Mouse (Mus musculus): ENCODE data around the gene Polg2.
"Not testable (repeated sequence)": the region's sequence is repeated elsewhere in the genome, so short reads cannot be mapped to it uniquely, and the experiment has no call there.

Gene Polg2

GRCm38 (mm10) chr11:106789649-106790048 lies 10.3 kb upstream of the Polg2 start:
- no peak for DNase-seq (ENCODE audit: low spot score in 2 of 2)

- DNase-seq (ENCODE audit: low spot score in 2 of 2) = peak; percentile 91 to 97
Measured at GRCm38 (mm10) chr11:106788775-106789459, 9.6 kb upstream of the Polg2 start, which contains the start of the genes Ddx5 and Cep95. Gene Ddx5, minus strand, starts transcription at chr11:106789185. Gene Cep95, plus strand, starts transcription at chr11:106789252.

GRCm38 (mm10) chr11:106788026-106788774 lies 8.9 kb upstream of the Polg2 start:
- DNase-seq (ENCODE audit: low spot score in 2 of 2) = peak; percentile 94 to 95

DNA sequence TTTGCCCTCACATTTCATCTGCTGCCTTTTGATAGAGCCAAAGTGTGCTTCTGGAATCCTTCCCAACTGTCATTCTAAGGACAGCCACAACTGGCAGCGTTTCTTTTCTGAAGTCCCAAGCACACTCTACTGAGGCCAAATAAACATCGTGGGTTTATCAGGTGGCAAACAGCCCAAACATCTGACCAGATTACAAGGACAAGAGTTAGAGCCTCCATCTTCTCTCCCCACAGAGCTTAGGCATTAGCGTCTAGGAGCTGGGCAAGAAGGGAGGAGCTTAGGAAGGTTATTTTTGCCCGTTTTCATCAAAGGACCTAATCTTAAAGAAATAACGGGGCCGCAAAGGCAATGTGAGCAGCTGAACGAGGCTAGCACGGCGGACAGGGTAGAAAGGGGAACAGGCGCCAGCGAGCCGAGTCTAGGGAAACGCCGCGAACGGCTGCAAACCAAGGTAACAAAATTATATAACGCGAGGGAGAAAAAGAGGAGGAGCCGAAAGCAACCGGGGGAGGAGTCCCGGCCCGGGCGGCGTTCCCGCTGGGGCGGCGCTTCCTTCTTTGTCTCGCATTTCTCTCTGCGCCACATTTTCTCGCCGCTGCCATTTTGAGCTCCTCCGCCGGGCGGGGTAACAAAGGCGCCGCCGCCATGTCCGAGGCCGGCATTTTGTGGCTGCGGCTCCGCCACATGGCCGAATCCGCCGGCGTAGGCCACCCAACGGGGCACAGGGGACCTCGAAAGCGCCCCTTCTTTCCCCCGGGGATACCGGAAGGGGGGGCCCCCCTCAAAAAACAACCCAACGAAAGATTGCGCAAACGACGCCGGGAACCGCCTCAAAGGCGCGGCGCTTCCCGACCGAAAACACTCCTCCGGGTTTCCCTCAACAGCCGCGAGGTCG lies 8.0 kb upstream of the Polg2 start:
- DNase-seq (ENCODE audit: low spot score in 2 of 2) = peak; percentile 78 to 81

DNA sequence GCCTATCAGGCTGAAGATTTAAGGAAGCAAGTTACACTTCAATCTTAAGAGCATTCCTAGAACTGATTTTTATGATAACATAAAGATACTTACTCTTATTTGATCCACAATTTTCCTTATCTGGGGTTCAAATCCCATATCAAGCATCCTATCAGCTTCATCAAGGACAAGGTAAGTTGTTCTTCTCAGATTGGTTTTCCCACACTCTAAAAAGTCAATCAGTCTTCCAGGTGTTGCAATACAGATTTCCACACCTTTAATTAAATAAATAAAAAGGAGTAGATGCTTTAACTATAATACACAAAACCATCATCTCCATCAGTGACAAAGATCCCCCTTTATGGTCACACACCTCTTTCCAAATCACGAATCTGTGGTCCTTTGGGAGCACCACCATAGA lies 5.7 kb upstream of the Polg2 start:
- no peak for DNase-seq (ENCODE audit: low spot score in 2 of 2)

DNA sequence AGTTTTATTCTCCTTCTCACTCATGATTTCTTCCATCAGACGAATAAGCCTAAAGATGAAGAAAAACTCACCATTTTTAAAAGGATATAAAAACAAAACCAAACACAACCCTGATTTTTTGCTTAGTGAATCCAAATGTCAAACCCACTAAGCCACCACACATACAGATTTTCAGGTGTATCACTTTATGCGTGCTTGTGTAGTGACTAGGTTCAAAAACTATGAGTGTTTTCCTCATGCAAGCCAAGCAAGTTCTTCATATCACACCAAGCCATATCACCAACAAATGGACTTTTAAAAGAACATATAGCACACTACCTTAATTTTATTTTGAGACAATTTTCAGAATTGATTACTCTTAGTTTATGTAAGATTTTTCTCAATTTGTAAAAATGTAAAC lies 5.1 kb upstream of the Polg2 start:
- no peak for DNase-seq (ENCODE audit: low spot score in 2 of 2)

DNA sequence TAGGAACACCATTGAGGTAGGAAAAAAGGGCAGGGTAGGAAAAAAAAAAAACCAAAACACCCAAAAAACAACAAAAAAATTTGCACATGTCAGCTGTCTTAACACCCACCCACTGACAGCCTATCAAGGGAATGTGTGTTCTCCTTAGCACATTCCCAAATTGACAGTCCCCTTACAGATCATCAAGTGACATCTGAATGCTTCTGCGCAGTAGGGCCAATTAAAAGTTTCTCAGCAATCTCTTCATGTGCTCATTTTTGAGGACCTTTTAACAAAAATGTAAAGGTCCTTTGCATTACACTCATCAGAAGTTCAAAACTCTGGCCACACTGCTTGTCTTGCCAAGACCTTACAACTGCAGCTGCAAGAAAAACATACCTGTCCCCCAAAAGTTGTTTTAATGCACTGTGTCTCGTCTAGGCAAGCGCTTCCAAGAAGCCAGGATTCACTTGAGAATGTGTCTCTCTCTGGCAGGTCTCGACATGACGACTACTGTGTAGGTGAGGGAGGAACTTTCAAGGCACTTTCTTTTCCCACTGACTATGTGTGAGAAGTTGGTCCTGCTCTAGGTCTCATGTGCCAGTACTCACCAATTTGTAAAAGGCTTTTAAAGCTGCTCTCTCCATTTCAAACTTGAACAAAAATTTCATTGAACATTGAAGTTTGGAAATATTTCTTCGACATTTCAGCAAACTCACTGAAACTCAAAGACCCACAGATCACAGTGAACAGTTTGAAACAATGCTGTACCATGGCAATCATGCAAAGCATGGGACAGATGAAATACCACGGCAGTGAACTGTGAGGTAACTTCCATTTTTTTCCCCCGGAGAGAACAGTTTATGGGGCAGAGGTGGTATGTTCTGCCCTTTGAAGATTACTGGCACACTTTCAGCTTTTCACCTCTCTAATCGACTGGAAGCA lies 3.8 kb upstream of the Polg2 start:
- DNase-seq (ENCODE audit: low spot score in 2 of 2) = no peak

GRCm38 (mm10) chr11:106782271-106782670 lies 2.9 kb upstream of the Polg2 start:
- DNase-seq (ENCODE audit: low spot score in 2 of 2) = not testable (repeated sequence)

DNA sequence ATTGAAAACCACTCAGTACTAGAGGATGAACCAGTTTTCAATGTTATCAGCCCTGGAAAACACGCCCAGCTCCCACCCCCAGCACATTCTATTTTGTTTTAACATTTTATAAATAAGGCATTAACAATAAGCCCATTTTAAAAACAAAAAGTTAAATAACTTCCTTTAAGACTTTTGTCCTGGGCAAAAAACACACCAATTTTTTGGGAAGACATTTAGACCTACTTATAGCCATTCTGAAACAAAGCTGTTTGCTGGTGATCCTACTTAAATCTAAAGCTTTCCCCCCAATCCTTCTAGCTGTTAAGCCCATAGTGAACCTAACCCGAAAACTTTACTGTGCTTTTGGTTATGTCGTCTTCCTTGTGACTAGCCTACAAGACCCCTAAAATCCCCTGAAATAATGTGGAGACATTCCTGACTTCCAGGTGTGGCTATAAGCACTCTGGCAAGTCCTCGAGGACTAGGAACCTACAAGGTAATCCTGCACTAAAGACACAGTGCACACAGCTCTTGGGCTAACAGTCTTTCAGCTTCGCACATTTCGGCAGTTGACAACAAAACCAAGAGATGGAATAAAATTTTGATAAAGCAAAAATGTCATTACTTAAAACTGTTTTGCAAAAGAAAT lies 1.4 kb upstream of the Polg2 start:
- DNase-seq (ENCODE audit: low spot score in 2 of 2) = no peak

DNA sequence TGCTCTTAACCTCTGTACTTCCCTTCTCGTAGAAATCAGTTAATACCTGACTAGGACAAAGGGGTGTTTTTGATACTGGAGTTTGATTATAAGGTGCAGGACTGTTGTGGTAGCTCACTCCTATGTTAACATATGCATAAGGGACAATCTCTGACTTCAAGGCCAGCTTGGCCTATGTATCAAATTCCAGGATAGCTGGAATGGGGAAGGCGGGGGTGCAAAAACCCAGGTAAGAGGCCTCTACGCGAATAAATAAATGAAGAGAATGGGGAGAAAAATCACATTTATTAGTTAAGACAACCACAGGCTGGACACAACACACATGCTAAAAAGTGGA lies 720 bp upstream of the Polg2 start:
- no peak for DNase-seq (ENCODE audit: low spot score in 2 of 2)

GRCm38 (mm10) chr11:106778589-106779387 lies 549 bp downstream of the Polg2 start:
- DNase-seq (ENCODE audit: low spot score in 2 of 2) = no peak

GRCm38 (mm10) chr11:106778132-106778531 lies 1.2 kb downstream of the Polg2 start:
- no peak for DNase-seq (ENCODE audit: low spot score in 2 of 2)

DNA sequence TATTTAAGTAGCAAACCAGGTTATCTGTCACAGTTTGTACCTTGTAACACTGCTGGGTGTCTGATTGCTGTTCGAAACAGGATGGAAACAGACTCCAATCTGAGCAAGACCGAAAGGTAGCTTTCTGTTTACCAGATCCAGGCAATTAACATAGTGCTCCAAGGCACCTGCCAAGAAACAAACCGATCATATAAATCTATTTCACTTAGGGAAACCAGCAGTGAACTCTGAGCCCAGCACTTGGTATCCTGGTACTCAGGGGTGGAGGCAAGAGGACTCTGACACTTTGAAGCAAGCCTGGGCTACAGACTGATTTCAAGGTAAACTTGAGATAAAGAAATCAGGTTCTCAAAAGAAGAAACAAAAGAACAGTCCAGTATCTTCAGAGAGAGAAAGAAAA lies 1.9 kb downstream of the Polg2 start:
- DNase-seq (ENCODE audit: low spot score in 2 of 2) = no peak

- DNase-seq (ENCODE audit: low spot score in 2 of 2) = no peak
Measured at GRCm38 (mm10) chr11:106776960-106777359, 2.4 kb downstream of the Polg2 start.

- DNase-seq (ENCODE audit: low spot score in 2 of 2) = no peak
Measured at GRCm38 (mm10) chr11:106773061-106773460, 6.3 kb downstream of the Polg2 start.

GRCm38 (mm10) chr11:106770195-106770974 lies 9.0 kb downstream of the Polg2 start:
- DNase-seq (ENCODE audit: low spot score in 2 of 2) = no peak

GRCm38 (mm10) chr11:106767516-106767915 lies 11.8 kb downstream of the Polg2 start:
- DNase-seq (ENCODE audit: low spot score in 2 of 2) = no peak

DNA sequence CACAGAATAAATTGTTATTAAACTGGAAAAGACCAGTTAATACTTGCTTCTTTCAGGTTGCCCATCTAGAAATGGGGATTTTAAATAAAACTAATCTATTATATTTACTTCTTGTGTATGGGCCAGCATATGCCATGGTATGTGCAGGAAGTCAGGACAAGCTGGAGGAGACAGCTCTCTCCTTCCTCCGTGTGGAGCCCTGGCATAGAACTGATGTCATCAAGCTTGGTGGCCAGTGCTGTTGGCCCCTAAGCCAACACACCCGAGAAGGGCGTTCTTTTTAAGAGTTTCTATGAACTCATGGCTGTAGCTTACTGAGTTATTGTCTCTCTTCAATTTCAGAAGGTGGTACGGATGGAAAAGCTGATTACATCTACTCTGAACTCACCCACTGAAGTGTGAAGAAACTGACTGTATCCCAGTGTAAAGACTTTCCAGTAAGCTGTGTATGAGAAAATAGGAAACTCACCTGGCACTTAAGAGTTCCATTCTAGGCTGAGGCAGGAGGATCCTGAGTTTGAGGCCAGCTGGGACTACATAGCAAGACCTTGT lies 12.7 kb downstream of the Polg2 start:
- DNase-seq (ENCODE audit: low spot score in 2 of 2) = no peak

DNA sequence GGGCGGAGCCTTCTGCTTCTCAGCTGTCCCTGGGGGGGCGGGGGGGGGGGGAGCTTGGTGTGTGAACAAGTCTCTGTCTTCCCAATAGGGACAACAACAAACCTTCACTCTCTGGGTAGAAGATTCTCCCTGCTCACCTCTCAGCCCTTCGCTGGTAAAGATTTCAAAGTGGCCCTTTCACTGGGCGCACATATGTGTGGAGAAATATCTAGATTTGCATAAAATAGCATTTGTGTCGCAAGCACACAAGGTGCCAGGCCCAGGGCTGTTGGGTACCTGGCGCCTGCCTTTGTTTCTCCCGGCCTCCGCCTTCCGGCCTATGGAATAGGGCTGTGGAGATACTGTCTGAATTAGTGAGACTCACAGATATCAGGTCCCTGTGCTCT lies 16.5 kb downstream of the Polg2 start:
- no peak for DNase-seq (ENCODE audit: low spot score in 2 of 2)

Data from right cerebral cortex, postnatal 36 days (tissue).